Mouse (Mus musculus) CH12.LX (cell line): ENCODE measurements at regions not wholly inside any gene's neighbourhood (a gene's known extent, or its start where the extent isn't known, plus 50 kb on each side); places are given as distances from the start of the nearest gene placed in this dataset.

Experiments used
- DNase-seq: peaks from one replicate; pipeline ENCODE4 v3.0.0-alpha.2; 2013; ENCODE audit errors: extremely low read depth
- H3K27ac ChIP-seq: 2 replicates; pipeline ENCODE4 v1.5.1; 2012; ENCODE audit warnings: low read depth, mild to moderate bottlenecking, control low read depth, moderate library complexity; ENCODE audit not compliant: insufficient read depth
- H3K27me3 ChIP-seq: replicated peaks from 2 replicates; pipeline ENCODE3; 2012; ENCODE audit warnings: inconsistent platforms
- H3K36me3 ChIP-seq, 2 experiments: replicated peaks in 1 of 2; 2 replicates each; pipeline versions ENCODE3 to v1.6.1; 2012; ENCODE audit warnings: inconsistent platforms in 1 of 2, low read length in 1 of 2, mild to moderate bottlenecking in 1 of 2, mixed read lengths in 1 of 2, moderate library complexity in 1 of 2; ENCODE audit not compliant: control insufficient read depth in 1 of 2, insufficient read depth in 1 of 2
- H3K4me1 ChIP-seq, 2 experiments: 2 replicates each; pipeline ENCODE4 v1.6.1; 2012; ENCODE audit warnings: inconsistent platforms in 1 of 2, moderate library complexity in 1 of 2; ENCODE audit not compliant: insufficient read depth in 2 of 2, control insufficient read depth in 1 of 2
- H3K4me2 ChIP-seq: 2 replicates; pipeline ENCODE4 v1.6.1; 2012; ENCODE audit warnings: low read depth, mild to moderate bottlenecking, control low read depth; ENCODE audit not compliant: poor library complexity, insufficient read depth, severe bottlenecking
- H3K4me3 ChIP-seq, 3 experiments: fragments of 150-350 bp in 1 of 3; sonication (generic) in 1 of 3; replicated peaks in 1 of 3; 2 replicates each; pipeline versions ENCODE3 to v1.5.1; 2011 to 2012; ENCODE audit warnings: low read depth in 2 of 3, low read length in 2 of 3, mild to moderate bottlenecking in 2 of 3, moderate library complexity in 2 of 3, control low read depth in 1 of 3, improper control_type of control experiment in 1 of 3, inconsistent platforms in 1 of 3, mixed read lengths in 1 of 3; ENCODE audit not compliant: poor library complexity in 1 of 3
- H3K79me2 ChIP-seq: replicated peaks from 2 replicates; pipeline ENCODE4 v1.6.1; 2012; ENCODE audit warnings: mild to moderate bottlenecking, moderate library complexity; ENCODE audit not compliant: control insufficient read depth, poor library complexity, insufficient read depth, severe bottlenecking; ENCODE audit errors: extremely low read depth
- H3K9ac ChIP-seq: 2 replicates; pipeline ENCODE4 v1.6.1; 2012; ENCODE audit warnings: low read depth, mild to moderate bottlenecking, control low read depth, moderate library complexity; ENCODE audit not compliant: insufficient read depth
- H3K9me3 ChIP-seq: replicated peaks from 2 replicates; pipeline ENCODE3; 2012; ENCODE audit warnings: low read length, inconsistent platforms, mixed read lengths
- CTCF ChIP-seq, 2 experiments: IDR thresholded peaks in 1 of 2; conservative IDR thresholded peaks in 1 of 2; 2 replicates each; pipeline ENCODE4 v1.5.1; 2011 to 2012; ENCODE audit warnings: low read depth in 2 of 2, low read length in 2 of 2, improper control_type of control experiment in 1 of 2, inconsistent platforms in 1 of 2, mild to moderate bottlenecking in 1 of 2, moderate library complexity in 1 of 2
- ETS1 ChIP-seq: conservative IDR thresholded peaks from 2 replicates; pipeline ENCODE4 v1.6.1; 2012; ENCODE audit warnings: low read depth, mild to moderate bottlenecking, inconsistent platforms, low read length, improper control_type of control experiment, moderate library complexity
- HCFC1 ChIP-seq: IDR thresholded peaks from 2 replicates; pipeline ENCODE4 v1.6.1; 2012; ENCODE audit warnings: low read depth, mild to moderate bottlenecking, inconsistent platforms, low read length, improper control_type of control experiment
- IRF4 ChIP-seq: IDR thresholded peaks from 2 replicates; pipeline ENCODE4 v1.6.1; 2014; ENCODE audit warnings: low read depth, mild to moderate bottlenecking, inconsistent platforms, low read length, improper control_type of control experiment
- JUND ChIP-seq: conservative IDR thresholded peaks from 2 replicates; pipeline ENCODE4 v1.6.1; 2011; ENCODE audit warnings: low read depth, low read length, improper control_type of control experiment
- KAT2A ChIP-seq: IDR thresholded peaks from 2 replicates; pipeline ENCODE4 v1.6.1; 2012; ENCODE audit warnings: low read length, improper control_type of control experiment, inconsistent platforms; ENCODE audit not compliant: insufficient replicate concordance
- MAFK ChIP-seq: IDR thresholded peaks from 2 replicates; pipeline ENCODE4 v1.6.1; 2011; ENCODE audit warnings: low read length, improper control_type of control experiment; ENCODE audit not compliant: insufficient replicate concordance
- MAX ChIP-seq: IDR thresholded peaks from 2 replicates; pipeline ENCODE4 v1.6.1; 2011; ENCODE audit warnings: low read length, improper control_type of control experiment
- MAZ ChIP-seq: IDR thresholded peaks from 2 replicates; pipeline ENCODE4 v1.6.1; 2012; ENCODE audit warnings: low read depth, mild to moderate bottlenecking, inconsistent platforms, low read length, improper control_type of control experiment, moderate library complexity
- MYC ChIP-seq: IDR thresholded peaks from 2 replicates; pipeline ENCODE4 v1.6.1; 2011; ENCODE audit warnings: low read depth, mild to moderate bottlenecking, improper control_type of control experiment, low read length
- NRF1 ChIP-seq: IDR thresholded peaks from 2 replicates; pipeline ENCODE4 v1.6.1; 2014; ENCODE audit warnings: low read depth, mild to moderate bottlenecking, inconsistent platforms, low read length, improper control_type of control experiment, moderate library complexity
- POLR2AphosphoS2 ChIP-seq: IDR thresholded peaks from 2 replicates; pipeline ENCODE4 v1.6.1; 2011; ENCODE audit warnings: low read depth, low read length, improper control_type of control experiment
- RAD21 ChIP-seq: IDR thresholded peaks from 2 replicates; pipeline ENCODE4 v1.6.1; 2011; ENCODE audit warnings: low read depth, mild to moderate bottlenecking, low read length, improper control_type of control experiment, moderate library complexity
- RCOR1 ChIP-seq: conservative IDR thresholded peaks from 2 replicates; pipeline ENCODE4 v1.6.1; 2012; ENCODE audit warnings: low read depth, mild to moderate bottlenecking, inconsistent platforms, low read length, improper control_type of control experiment
- USF2 ChIP-seq: conservative IDR thresholded peaks from 2 replicates; pipeline ENCODE4 v1.6.1; 2011; ENCODE audit warnings: low read depth, low read length, improper control_type of control experiment
- ZC3H11A ChIP-seq: IDR thresholded peaks from 2 replicates; pipeline ENCODE4 v1.6.1; 2012; ENCODE audit warnings: low read depth, mild to moderate bottlenecking, inconsistent platforms, low read length, improper control_type of control experiment
- ZMIZ1 ChIP-seq: IDR thresholded peaks from 2 replicates; pipeline ENCODE4 v1.6.1; 2012; ENCODE audit warnings: low read depth, mild to moderate bottlenecking, inconsistent platforms, low read length, improper control_type of control experiment
- ZNF384 ChIP-seq: IDR thresholded peaks from 2 replicates; pipeline ENCODE4 v1.6.1; 2012; ENCODE audit warnings: low read depth, low read length, improper control_type of control experiment, inconsistent platforms
- dilution Hi-C: fragments of 300-500 bp; cut with MboI; formaldehyde crosslinking; loops from 2 replicates; pipeline ENCODE4 v1.14.3; 2020; ENCODE audit warnings: low sequenced_read_pairs; ENCODE audit not compliant: extremely low pct_unique_long_range_greater_than_20kb, extremely low pct_ligation_motif_present
- in situ Hi-C: fragments of 300-500 bp; cut with MboI; formaldehyde crosslinking; loops from 3 replicates; pipeline ENCODE4 v1.14.3; 2019; ENCODE audit warnings: low sequenced_read_pairs, low pct_ligation_motif_present, low pct_unique_long_range_greater_than_20kb, mixed read lengths

GRCm38 (mm10) chr11:24333111-24333510 is 255.3 kb downstream of the Bcl11a start (continued):
- no peak for TF ChIP-seq MAFK

- TF ChIP-seq CTCF (conservative IDR thresholded peaks at IDR 0.05 in 1 of 2, IDR thresholded peaks at IDR 0.05 in 1 of 2; ENCODE audit: low read depth in 2 of 2, low read length in 2 of 2) = no peak
- peak; percentile 19 for DNase-seq
- in situ Hi-C loops = no loop called here
- H3K4me2 ChIP-seq = no peak overlapping the region
- H3K4me3 ChIP-seq = peak overlapping the region in 1 of 3 experiments; percentile 31
- H3K4me1 ChIP-seq = peaks cover 2 to 19% of the 10 kb centered on the region in 2 experiments; a peak in 3 of 4 replicates
- H3K27ac ChIP-seq = no peak overlapping the region
- no peak overlapping the region for H3K9ac ChIP-seq
- no peaks in the 10 kb centered on the region for H3K79me2 ChIP-seq
- dilution Hi-C loops = no loop called here
- H3K9me3 ChIP-seq = no peaks in the 10 kb centered on the region
- no peaks in the 10 kb centered on the region for H3K27me3 ChIP-seq
- no peaks in the 10 kb centered on the region for H3K36me3 ChIP-seq
These were observed 257.4 kb downstream of the Bcl11a start for GRCm38 (mm10) chr11:24335256-24335655.

GRCm38 (mm10) chr11:24338111-24338510 is 260.3 kb downstream of the Bcl11a start:
- DNase-seq = no peak
- in situ Hi-C loops = no loop called here
- Histone ChIP-seq H3K27me3 (no peaks in the 10 kb centered on the region), H3K9ac (no peak overlapping the region), H3K27ac (no peak overlapping the region), H3K79me2 (no peaks in the 10 kb centered on the region), H3K4me2 (no peak overlapping the region), H3K9me3 (no peaks in the 10 kb centered on the region), H3K4me1 (peaks cover 9 to 41% of the 10 kb centered on the region in 2 experiments), H3K4me3 (no peak overlapping the region), H3K36me3 (peaks cover 0 to 3% of the 10 kb centered on the region in 2 experiments)
- TF ChIP-seq MAX (no peak), ZC3H11A (no peak), ETS1 (no peak), MAZ (no peak), ZNF384 (no peak), ZMIZ1 (no peak), USF2 (no peak), HCFC1 (no peak), NRF1 (no peak), IRF4 (no peak), JUND (no peak), MYC (no peak), RCOR1 (no peak), KAT2A (no peak), RAD21 (no peak), POLR2AphosphoS2 (no peak)
- dilution Hi-C loops = no loop called here
